Comparison of ENCODE assay signal across 7 mouse cellular contexts in genomic region chr6:34478677-34479360, GRCm38 (mm10). TPM values are rescaled to one million over a fixed set of nuclear protein-coding genes. Genes with fewer than 3 reads are reported as not detected.
DNase-seq lines count a peak whose midpoint lies in the region; ATAC-seq and TF ChIP-seq lines count a peak whose summit lies in the region.

No protein-coding gene starts in this region.

- H3K4me2 ChIP-seq in hindbrain, postnatal 0 days (ENCODE audit: low read depth, low read length), result peak overlapping the region; percentile 45

- peak overlapping the region; percentile 37; the same call in 1 of the 2 replicates for H3K27ac ChIP-seq in hindbrain, postnatal 0 days

- WGBS in hindbrain, postnatal 0 days, result 19% methylated on average over 6 of the region's 6 CpGs

- H3K9ac ChIP-seq in hindbrain, postnatal 0 days (replicated peaks; ENCODE audit: low read length), result no peak overlapping the region; the same call in 1 of the 2 replicates

- peaks cover 15% of the 10 kb centered on the region; the same call in 1 of the 2 replicates for H3K4me1 ChIP-seq in hindbrain, postnatal 0 days (ENCODE audit: insufficient read depth, low read length)

- H3K9me3 ChIP-seq in hindbrain, postnatal 0 days (ENCODE audit: low read length), result no peaks in the 10 kb centered on the region

- no peak for TF ChIP-seq POLR2A in brain, embryonic 14.5 days (IDR thresholded peaks at IDR 0.05; ENCODE audit: borderline replicate concordance, extremely low read depth, insufficient read depth, insufficient read length, poor library complexity, severe bottlenecking)

- no peaks in the 10 kb centered on the region for H3K36me3 ChIP-seq in hindbrain, postnatal 0 days (ENCODE audit: insufficient read depth, low read length)

- H3K27me3 ChIP-seq in hindbrain, postnatal 0 days (ENCODE audit: insufficient read depth, low read length), result no peaks in the 10 kb centered on the region

- ATAC-seq in hindbrain, postnatal 0 days, result no peak

- DNase-seq in B cell, adult 2 months, result peak; percentile 7 to 10
- DNase-seq in brain, embryonic 14.5 days (ENCODE audit: low read depth), result peak; percentile 61
- DNase-seq in hindbrain, postnatal 0 days (ENCODE audit: low spot score), result no peak
- DNase-seq in lung, postnatal 25 days (ENCODE audit: low spot score), result peak; percentile 36
- no peak for DNase-seq in thymus, adult 18-20 months
- DNase-seq in retina, postnatal 1 day, result no peak
- no peak for DNase-seq in layer of hippocampus, postnatal 25 days (ENCODE audit: extremely low spot score in 1 of 2, low spot score in 1 of 2)

- H3K4me3 ChIP-seq in hindbrain, postnatal 0 days (ENCODE audit: low read length), result peak overlapping the region; percentile 15

- no peak for TF ChIP-seq CTCF in brain, embryonic 14.5 days (IDR thresholded peaks at IDR 0.05; ENCODE audit: borderline replicate concordance, extremely low read depth, insufficient read depth, insufficient read length)
- TF ChIP-seq CTCF in hindbrain, postnatal 0 days (IDR thresholded peaks at IDR 0.05; ENCODE audit: low read depth), result no peak

RNA-seq across cellular contexts. Expression of gene Bpgm, which starts 2.8 kb away (rescaled TPM):
- 82.4 and 89.7 TPM in 2 replicates for polyA plus RNA-seq in brain, embryonic 14.5 days (2012; rRNA removed)
- total RNA-seq in hindbrain, postnatal 0 days (2014; rRNA removed), result 35.5 and 43.2 TPM in 2 replicates
- polyA plus RNA-seq in hindbrain, postnatal 0 days (2015; fragmentation: Nextera tagmentation; extraction: Ambion mirVana), result 72.9 and 73.9 TPM in 2 replicates
- 10 to 100 TPM; 70.7 to 78.1 TPM for total RNA-seq in layer of hippocampus, postnatal 25 days (2021)

Comparison
In these comparisons a context has a peak if more than half of its experiments do, and no peak if none do; other contexts are left out.
1. DNase-seq: peak in B cell, adult 2 months (2 of 2), brain, embryonic 14.5 days (single experiment) and lung, postnatal 25 days (single experiment); none in hindbrain, postnatal 0 days (single experiment), thymus, adult 18-20 months (0 of 2), retina, postnatal 1 day (single experiment) and layer of hippocampus, postnatal 25 days (0 of 2).